12 mouse cellular contexts compared by ENCODE assay signal in genomic region chr10:120801127-120801526, GRCm38 (mm10).
DNase-seq lines count a peak whose midpoint lies in the region; ATAC-seq and TF ChIP-seq lines count a peak whose summit lies in the region.
"Had no signal": no experiment of that assay in that cellular context is flagged by ENCODE, and none has a peak within 500 bp of the region (broad histone marks: within the 10 kb centered on the region; RNA-seq: fewer than 3 reads in every experiment).

No protein-coding gene starts in this region.

- H3K36me3 ChIP-seq in heart, embryonic 16.5 days (ENCODE audit: control insufficient read depth, insufficient read depth): no peaks in the 10 kb centered on the region
- H3K36me3 ChIP-seq in embryonic facial prominence, embryonic 10.5 days (replicated peaks): no peaks in the 10 kb centered on the region
- H3K36me3 ChIP-seq in forebrain, embryonic 14.5 days (ENCODE audit: control insufficient read depth, insufficient read depth, low read length): no peaks in the 10 kb centered on the region
- H3K36me3 ChIP-seq in liver, embryonic 14.5 days (replicated peaks; ENCODE audit: control insufficient read depth, insufficient read depth, low read depth): no peaks in the 10 kb centered on the region

- no peak for TF ChIP-seq EP300 in liver, embryonic 14.5 days (IDR thresholded peaks at IDR 0.05; ENCODE audit: low read depth)

- 14% methylated on average over 6 of the region's 6 CpGs for WGBS in heart, embryonic 16.5 days
- WGBS in embryonic facial prominence, embryonic 10.5 days: 24% methylated on average over 6 of the region's 6 CpGs
- WGBS in forebrain, embryonic 14.5 days: 28% methylated on average over 6 of the region's 6 CpGs
- WGBS in liver, embryonic 14.5 days (ENCODE audit: insufficient replicate concordance): 59% methylated on average over 6 of the region's 6 CpGs

- ATAC-seq in heart, embryonic 16.5 days (replicated peaks; ENCODE audit: extremely low read depth, insufficient read depth, low FRiP score): no peak
- ATAC-seq in forebrain, embryonic 14.5 days: no peak
- no peak for ATAC-seq in liver, embryonic 14.5 days (ENCODE audit: insufficient read depth)

- H3K4me2 ChIP-seq in heart, embryonic 16.5 days (ENCODE audit: low read depth, low read length): peak overlapping the region; percentile 59
- peak overlapping the region; percentile 25; the same call in 1 of the 2 replicates for H3K4me2 ChIP-seq in forebrain, embryonic 14.5 days (ENCODE audit: low read length)
- peak overlapping the region; percentile 18; the same call in 1 of the 2 replicates for H3K4me2 ChIP-seq in liver, embryonic 14.5 days (ENCODE audit: low read depth)

- no peaks in the 10 kb centered on the region for H3K9me3 ChIP-seq in heart, embryonic 16.5 days (replicated peaks; ENCODE audit: control insufficient read depth, low read length)
- H3K9me3 ChIP-seq in embryonic facial prominence, embryonic 10.5 days: no peaks in the 10 kb centered on the region
- H3K9me3 ChIP-seq in forebrain, embryonic 14.5 days (replicated peaks; ENCODE audit: control insufficient read depth, low read length): no peaks in the 10 kb centered on the region
- no peaks in the 10 kb centered on the region for H3K9me3 ChIP-seq in liver, embryonic 14.5 days (ENCODE audit: control insufficient read depth, low read length)

- no peaks in the 10 kb centered on the region for H3K27me3 ChIP-seq in heart, embryonic 16.5 days (ENCODE audit: control insufficient read depth, insufficient read depth, low read length)
- no peaks in the 10 kb centered on the region for H3K27me3 ChIP-seq in embryonic facial prominence, embryonic 10.5 days (replicated peaks; ENCODE audit: low read depth, poor library complexity, severe bottlenecking)
- H3K27me3 ChIP-seq in forebrain, embryonic 14.5 days (replicated peaks; ENCODE audit: control insufficient read depth, insufficient read depth, low read length): no peaks in the 10 kb centered on the region
- no peaks in the 10 kb centered on the region for H3K27me3 ChIP-seq in liver, embryonic 14.5 days (ENCODE audit: control insufficient read depth, insufficient read depth, low read length)

- peak overlapping the region; percentile 76 for H3K27ac ChIP-seq in heart, embryonic 16.5 days (ENCODE audit: low read length)
- peak overlapping the region; percentile 72 for H3K27ac ChIP-seq in embryonic facial prominence, embryonic 10.5 days (replicated peaks)
- H3K27ac ChIP-seq in forebrain, embryonic 14.5 days (ENCODE audit: low read depth, low read length): no peak overlapping the region
- H3K27ac ChIP-seq in liver, embryonic 14.5 days: no peak overlapping the region

- TF ChIP-seq CTCF in liver, embryonic 14.5 days (IDR thresholded peaks at IDR 0.05; ENCODE audit: low read depth): no peak

- DNase-seq in heart, postnatal 4 days: no peak
- DNase-seq in embryonic facial prominence, embryonic 10.5 days (ENCODE audit: low spot score): no peak
- DNase-seq in forebrain, embryonic 14.5 days (ENCODE audit: low spot score): no peak
- DNase-seq in liver, embryonic 14.5 days (ENCODE audit: low read depth in 3 of 3, low spot score in 3 of 3): no peak
- DNase-seq in left cerebral cortex, adult 11 months (ENCODE audit: low spot score): no peak
- no peak for DNase-seq in spleen, postnatal 36 days (ENCODE audit: low spot score in 2 of 2)
- DNase-seq in gastrocnemius, adult 18-20 months (ENCODE audit: low spot score): no peak
- DNase-seq: gastrocnemius, postnatal 14 days; lung, adult 2 months; right cerebral cortex, postnatal 4 days; thymus, postnatal 4 days had no signal

- H3K9ac ChIP-seq in heart, embryonic 16.5 days (ENCODE audit: low read length): no peak overlapping the region
- no peak overlapping the region for H3K9ac ChIP-seq in forebrain, embryonic 14.5 days (ENCODE audit: low read length)
- H3K9ac ChIP-seq in liver, embryonic 14.5 days (replicated peaks): no peak overlapping the region

- peak overlapping the region; percentile 27 for H3K4me3 ChIP-seq in heart, embryonic 16.5 days (ENCODE audit: low read length)
- H3K4me3 ChIP-seq in embryonic facial prominence, embryonic 10.5 days: no peak overlapping the region
- no peak overlapping the region for H3K4me3 ChIP-seq in forebrain, embryonic 14.5 days (ENCODE audit: low read depth, low read length)
- no peak overlapping the region for H3K4me3 ChIP-seq in liver, embryonic 14.5 days (ENCODE audit: insufficient read depth in 1 of 2, low read depth in 2 of 2, low read length in 2 of 2)

- peaks cover 29% of the 10 kb centered on the region for H3K4me1 ChIP-seq in heart, embryonic 16.5 days (ENCODE audit: control insufficient read depth, insufficient read depth, low read length)
- peaks cover 27% of the 10 kb centered on the region for H3K4me1 ChIP-seq in embryonic facial prominence, embryonic 10.5 days
- peaks cover 4% of the 10 kb centered on the region; the same call in 1 of the 2 replicates for H3K4me1 ChIP-seq in forebrain, embryonic 14.5 days (ENCODE audit: control insufficient read depth, insufficient read depth, low read length)
- peaks cover 0 to 3% of the 10 kb centered on the region in 2 experiments; a peak in 1 of 4 replicates for H3K4me1 ChIP-seq in liver, embryonic 14.5 days (replicated peaks; ENCODE audit: control insufficient read depth in 2 of 2, insufficient read depth in 2 of 2, low read length in 1 of 2)

Comparison
In these comparisons a context has a peak if more than half of its experiments do, and no peak if none do; other contexts are left out.
1. H3K27ac ChIP-seq: peak in heart, embryonic 16.5 days (single experiment) and embryonic facial prominence, embryonic 10.5 days (single experiment); none in forebrain, embryonic 14.5 days (single experiment) and liver, embryonic 14.5 days (single experiment).
2. Peak in every context shown above with its lines, with median percentiles within 50 percentile points of each other: H3K4me2 ChIP-seq.